Mouse (Mus musculus) midbrain, embryonic 14.5 days (tissue): ENCODE measurements at regions not wholly inside any gene's neighbourhood (a gene's known extent, or its start where the extent isn't known, plus 50 kb on each side); places are given as distances from the start of the nearest gene placed in this dataset.
A peak's percentile ranks its signal among the peaks of the same experiment; 100 is the strongest.

Experiments used
- ATAC-seq: fragments of 200-750 bp; cut with Nextera tagmentation; 2 replicates; pipeline ENCODE4 v1.8.0; 2017; ENCODE audit warnings: moderate number of reproducible peaks, moderate library complexity; ENCODE audit not compliant: low FRiP score, low TSS enrichment
- DNase-seq: peaks from one replicate; pipeline ENCODE4 v3.0.0-alpha.2; 2015
- H3K27ac ChIP-seq: fragments of 300-500 bp; sonication (generic); replicated peaks from 2 replicates; pipeline ENCODE4 v1.5.1; 2014; ENCODE audit warnings: mild to moderate bottlenecking, low read depth, low read length, moderate library complexity
- H3K27me3 ChIP-seq: fragments of 300-500 bp; sonication (generic); 2 replicates; pipeline ENCODE4 v1.6.1; 2014; ENCODE audit warnings: low read length, control low read depth, mixed read lengths; ENCODE audit not compliant: control insufficient read depth, insufficient read depth
- H3K36me3 ChIP-seq: fragments of 300-500 bp; sonication (generic); 2 replicates; pipeline ENCODE4 v1.6.1; 2014; ENCODE audit warnings: low read length, control low read depth; ENCODE audit not compliant: control insufficient read depth, insufficient read depth
- H3K4me1 ChIP-seq: fragments of 300-500 bp; sonication (generic); 2 replicates; pipeline ENCODE4 v1.6.1; 2014; ENCODE audit warnings: mild to moderate bottlenecking, antibody characterized with exemption, low read length, control low read depth; ENCODE audit not compliant: control insufficient read depth, insufficient read depth
- H3K4me2 ChIP-seq: fragments of 300-500 bp; sonication (generic); 2 replicates; pipeline ENCODE4 v1.6.1; 2014; ENCODE audit warnings: mild to moderate bottlenecking, low read length, moderate library complexity
- H3K4me3 ChIP-seq: fragments of 300-500 bp; sonication (generic); replicated peaks from 2 replicates; pipeline ENCODE4 v1.5.1; 2014; ENCODE audit warnings: low read depth, low read length
- H3K9ac ChIP-seq: fragments of 300-500 bp; sonication (generic); replicated peaks from 2 replicates; pipeline ENCODE4 v1.6.1; 2014; ENCODE audit warnings: mild to moderate bottlenecking, low read length, moderate library complexity
- H3K9me3 ChIP-seq: fragments of 300-500 bp; sonication (generic); 2 replicates; pipeline ENCODE4 v1.6.1; 2016; ENCODE audit warnings: low read length, control low read depth, mixed read lengths; ENCODE audit not compliant: control insufficient read depth
- WGBS: fragments of 180-500 bp; shearing (Covaris S2); extraction: QIAGEN DNeasy Blood & Tissue Kit; methylation state at CpG from one replicate; pipeline ENCODE4 v1.1.7; 2014; 5-methylcytosine and 5-hydroxymethylcytosine counted together

- no peak overlapping the region for H3K4me3 ChIP-seq
- no peaks in the 10 kb centered on the region for H3K9me3 ChIP-seq
- ATAC-seq (peak; percentile 62), DNase-seq (peak; percentile 39)
- H3K36me3 ChIP-seq: no peaks in the 10 kb centered on the region
- no peak overlapping the region for H3K9ac ChIP-seq
- H3K27ac ChIP-seq: peak overlapping the region; percentile 39
- no peaks in the 10 kb centered on the region for H3K27me3 ChIP-seq
- WGBS: 67% methylated on average over 12 of the region's 12 CpGs
- no peak overlapping the region for H3K4me2 ChIP-seq
- peaks cover 7% of the 10 kb centered on the region; the same call in 1 of the 2 replicates for H3K4me1 ChIP-seq
These were observed 231.0 kb upstream of the Mpped2 start for GRCm38 (mm10) chr2:106461973-106462637.

DNA sequence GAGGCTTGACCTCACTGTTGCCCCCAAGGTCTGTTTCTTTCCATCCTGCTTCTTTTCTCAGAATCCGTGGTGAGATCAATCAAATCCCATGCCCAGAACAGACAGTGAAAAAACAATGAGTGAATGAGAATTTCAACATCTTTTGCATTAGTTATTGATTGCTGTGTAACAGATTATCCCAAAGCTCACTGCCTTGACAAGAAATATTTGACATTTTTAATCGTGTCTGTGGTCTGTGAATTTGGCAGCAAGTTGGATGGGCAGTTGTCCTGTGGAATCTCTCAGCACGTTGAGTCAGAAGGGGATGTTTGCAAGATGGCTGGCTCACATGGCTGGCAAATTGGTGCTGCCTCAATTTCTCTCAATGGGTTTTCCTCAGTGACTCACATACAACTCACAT, 228.0 kb upstream of the Mpped2 start:
- Histone ChIP-seq H3K36me3 (no peaks in the 10 kb centered on the region), H3K4me3 (no peak overlapping the region), H3K9ac (no peak overlapping the region), H3K4me1 (peaks cover 7% of the 10 kb centered on the region; the same call in 1 of the 2 replicates), H3K4me2 (no peak overlapping the region), H3K9me3 (no peaks in the 10 kb centered on the region), H3K27ac (no peak overlapping the region), H3K27me3 (no peaks in the 10 kb centered on the region)
- DNase-seq (no peak), ATAC-seq (no peak)
- WGBS: 63% methylated on average over 3 of the region's 3 CpGs

- ATAC-seq (no peak), DNase-seq (no peak)
- Histone ChIP-seq H3K4me1 (peaks cover 7% of the 10 kb centered on the region; the same call in 1 of the 2 replicates), H3K4me2 (no peak overlapping the region), H3K9ac (no peak overlapping the region), H3K4me3 (no peak overlapping the region), H3K9me3 (no peaks in the 10 kb centered on the region), H3K36me3 (no peaks in the 10 kb centered on the region), H3K27me3 (no peaks in the 10 kb centered on the region), H3K27ac (no peak overlapping the region)
- WGBS: 86% methylated on average over 3 of the region's 3 CpGs
These were observed 227.2 kb upstream of the Mpped2 start for GRCm38 (mm10) chr2:106465831-106466230.

GRCm38 (mm10) chr2:106469196-106469595, 223.9 kb upstream of the Mpped2 start:
- no peak for ATAC-seq
- Histone ChIP-seq H3K4me2 (no peak overlapping the region), H3K27me3 (no peaks in the 10 kb centered on the region), H3K9me3 (no peaks in the 10 kb centered on the region), H3K27ac (no peak overlapping the region), H3K4me1 (no peaks in the 10 kb centered on the region), H3K4me3 (no peak overlapping the region), H3K36me3 (no peaks in the 10 kb centered on the region), H3K9ac (no peak overlapping the region)
- 97% methylated on average over 2 of the region's 2 CpGs for WGBS
- DNase-seq: no peak

- DNase-seq: no peak
- 86% methylated on average over 3 of the region's 3 CpGs for WGBS
- H3K4me1 ChIP-seq: no peaks in the 10 kb centered on the region
- ATAC-seq: no peak
- H3K9ac ChIP-seq: no peak overlapping the region
- no peak overlapping the region for H3K4me3 ChIP-seq
- no peak overlapping the region for H3K27ac ChIP-seq
- no peaks in the 10 kb centered on the region for H3K36me3 ChIP-seq
- no peaks in the 10 kb centered on the region for H3K9me3 ChIP-seq
- no peaks in the 10 kb centered on the region for H3K27me3 ChIP-seq
- H3K4me2 ChIP-seq: no peak overlapping the region
These were observed 219.6 kb upstream of the Mpped2 start for GRCm38 (mm10) chr2:106473458-106473857.

DNA sequence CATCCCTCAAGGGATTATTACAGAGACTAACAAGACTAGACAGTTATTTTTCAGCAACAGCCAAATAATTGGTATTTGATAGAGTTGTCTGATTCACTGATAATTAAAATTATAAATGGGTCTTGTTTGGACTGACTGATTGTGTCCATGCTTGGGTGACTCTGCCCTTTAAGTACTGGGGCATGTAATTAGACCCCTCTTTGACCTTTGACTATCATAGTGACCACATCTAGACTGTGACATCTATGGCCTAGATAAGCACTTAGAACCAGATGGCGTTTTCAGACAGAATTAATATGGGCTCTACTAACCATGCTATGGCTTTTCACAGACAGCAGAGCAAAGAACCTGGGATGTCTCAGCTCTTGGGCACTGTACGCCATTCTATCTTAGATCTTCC, 215.1 kb upstream of the Mpped2 start:
- Histone ChIP-seq H3K4me2 (no peak overlapping the region), H3K9ac (no peak overlapping the region), H3K36me3 (no peaks in the 10 kb centered on the region), H3K9me3 (no peaks in the 10 kb centered on the region), H3K27ac (no peak overlapping the region), H3K4me1 (no peaks in the 10 kb centered on the region), H3K4me3 (no peak overlapping the region), H3K27me3 (no peaks in the 10 kb centered on the region)
- ATAC-seq: no peak
- no peak for DNase-seq
- 86% methylated on average over 2 of the region's 2 CpGs for WGBS

DNA sequence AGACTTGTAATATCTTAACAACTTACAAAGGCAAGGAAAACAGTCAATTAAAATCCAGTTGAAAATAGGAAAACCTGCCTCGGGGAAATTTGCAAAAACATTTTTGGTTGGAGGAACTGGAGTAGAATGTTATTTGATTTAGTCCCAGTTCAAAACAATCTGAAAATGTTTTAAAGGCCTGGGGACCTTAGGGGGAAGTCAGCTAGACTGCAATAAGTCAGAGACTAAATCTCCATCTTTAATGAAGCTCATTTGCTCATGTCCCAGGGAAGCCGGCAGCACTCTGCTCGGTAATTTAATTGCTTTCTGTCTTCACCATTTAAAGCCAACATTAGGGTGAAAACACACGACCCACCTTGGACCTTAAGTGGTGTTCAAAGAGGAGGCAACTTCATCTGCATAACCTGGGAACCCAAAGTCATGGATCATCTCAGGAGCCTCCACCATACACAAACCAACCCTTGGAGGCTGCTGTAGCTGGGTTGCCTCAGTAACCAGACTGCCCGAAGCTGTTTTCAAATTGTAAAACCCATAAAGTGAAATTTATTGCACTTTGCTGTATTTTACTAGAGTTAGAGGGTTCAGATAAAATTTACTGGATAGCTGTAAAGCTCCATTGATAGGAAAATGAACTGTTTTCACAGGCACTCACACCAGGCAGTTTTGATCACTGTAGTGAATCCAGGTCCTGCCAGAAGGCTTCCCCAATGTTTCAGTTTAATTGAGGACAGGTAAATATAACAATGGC, 205.6 kb upstream of the Mpped2 start:
- Histone ChIP-seq H3K9ac (no peak overlapping the region), H3K36me3 (no peaks in the 10 kb centered on the region), H3K4me2 (no peak overlapping the region), H3K4me1 (no peaks in the 10 kb centered on the region), H3K4me3 (no peak overlapping the region), H3K9me3 (no peaks in the 10 kb centered on the region), H3K27ac (no peak overlapping the region), H3K27me3 (no peaks in the 10 kb centered on the region)
- ATAC-seq (no peak), DNase-seq (no peak)
- WGBS: 72% methylated on average over 5 of the region's 5 CpGs

- Histone ChIP-seq H3K27me3 (no peaks in the 10 kb centered on the region), H3K27ac (peak overlapping the region; percentile 60; the same call in 1 of the 2 replicates), H3K4me2 (no peak overlapping the region), H3K4me3 (no peak overlapping the region), H3K9me3 (no peaks in the 10 kb centered on the region), H3K4me1 (peaks cover 21% of the 10 kb centered on the region), H3K9ac (no peak overlapping the region), H3K36me3 (no peaks in the 10 kb centered on the region)
- ATAC-seq: no peak
- no peak for DNase-seq
These were observed 194.3 kb upstream of the Mpped2 start for GRCm38 (mm10) chr2:106498735-106499134.
